Mouse (Mus musculus) hindbrain, postnatal 0 days (tissue): ENCODE results near the gene Best2. TPM values are rescaled to one million over a fixed set of nuclear protein-coding genes. Genes with fewer than 3 reads are reported as not detected.

Source experiments
- ATAC-seq: fragments of 200-750 bp; cut with Nextera tagmentation; 2 replicates; pipeline ENCODE4 v1.8.0; 2017; ENCODE audit warnings: mild to moderate bottlenecking, moderate TSS enrichment, moderate library complexity
- DNase-seq: peaks from one replicate; pipeline ENCODE4 v3.0.0-alpha.2; 2015; ENCODE audit warnings: low spot score
- H3K27ac ChIP-seq: fragments of 300-500 bp; sonication (generic); 2 replicates; pipeline ENCODE4 v1.5.1; 2014; ENCODE audit warnings: mild to moderate bottlenecking
- H3K27me3 ChIP-seq: fragments of 300-500 bp; sonication (generic); 2 replicates; pipeline ENCODE4 v1.6.1; 2014; ENCODE audit warnings: low read length, mixed read lengths; ENCODE audit not compliant: insufficient read depth
- H3K36me3 ChIP-seq: fragments of 300-500 bp; sonication (generic); 2 replicates; pipeline ENCODE4 v1.6.1; 2014; ENCODE audit warnings: low read length, mixed read lengths; ENCODE audit not compliant: insufficient read depth
- H3K4me1 ChIP-seq: fragments of 300-500 bp; sonication (generic); 2 replicates; pipeline ENCODE4 v1.6.1; 2014; ENCODE audit warnings: antibody characterized with exemption, low read length, mixed read lengths; ENCODE audit not compliant: insufficient read depth
- H3K4me2 ChIP-seq: fragments of 300-500 bp; sonication (generic); 2 replicates; pipeline ENCODE4 v1.6.1; 2014; ENCODE audit warnings: low read depth, mild to moderate bottlenecking, low read length, moderate library complexity, mixed read lengths
- H3K4me3 ChIP-seq: fragments of 300-500 bp; sonication (generic); 2 replicates; pipeline ENCODE4 v1.5.1; 2014; ENCODE audit warnings: low read length
- H3K9ac ChIP-seq: fragments of 300-500 bp; sonication (generic); replicated peaks from 2 replicates; pipeline ENCODE4 v1.6.1; 2014; ENCODE audit warnings: mild to moderate bottlenecking, low read length, moderate library complexity, mixed read lengths
- H3K9me3 ChIP-seq: fragments of 300-500 bp; sonication (generic); 2 replicates; pipeline ENCODE4 v1.6.1; 2016; ENCODE audit warnings: low read length, mixed read lengths
- CTCF ChIP-seq: IDR thresholded peaks from 2 replicates; pipeline ENCODE4 v1.5.1; 2016; ENCODE audit warnings: antibody characterized with exemption, control low read depth, low read depth
- WGBS: fragments of 180-500 bp; shearing (Covaris S2); extraction: QIAGEN DNeasy Blood & Tissue Kit; methylation state at CpG from one replicate; pipeline ENCODE4 v1.1.7; 2014; 5-methylcytosine and 5-hydroxymethylcytosine counted together
- polyA plus RNA-seq: library from polyadenylated mRNA; unstranded; fragments of >200 nt; fragmentation: Nextera tagmentation; extraction: Ambion mirVana; gene quantifications from 2 replicates; pipeline ENCODE4 v1.2.1, GENCODE M21; 2015
- total RNA-seq: library from RNA; depleted of rRNA; stranded (reverse); fragments of >200 nt; gene quantifications from 2 replicates; pipeline ENCODE4 v1.2.3, GENCODE M21; 2014

Gene Best2
- total and polyA plus RNA-seq, 2 experiments from 2014 or later, result 0.26 TPM; not detected in 1

GRCm38 (mm10) chr8:85032622-85033311 lies 18.4 kb upstream of the Best2 start:
- no peak for DNase-seq
- Histone ChIP-seq H3K4me2 (no peak overlapping the region), H3K4me3 (no peak overlapping the region), H3K36me3 (peaks cover 30% of the 10 kb centered on the region), H3K9ac (no peak overlapping the region), H3K4me1 (peaks cover 15% of the 10 kb centered on the region; the same call in 1 of the 2 replicates), H3K27ac (no peak overlapping the region), H3K27me3 (no peaks in the 10 kb centered on the region), H3K9me3 (no peaks in the 10 kb centered on the region)
- no peak for TF ChIP-seq CTCF
- no peak for ATAC-seq
- 94% methylated on average over 4 of the region's 4 CpGs for WGBS

- Histone ChIP-seq H3K4me2 (peak overlapping the region; percentile 91; the same call in 1 of the 2 replicates), H3K27me3 (no peaks in the 10 kb centered on the region)
Measured at GRCm38 (mm10) chr8:85029271-85029670, 14.9 kb upstream of the Best2 start.

GRCm38 (mm10) chr8:85027922-85028321 lies 13.6 kb upstream of the Best2 start:
- peaks cover 32% of the 10 kb centered on the region for H3K4me1 ChIP-seq
- H3K9me3 ChIP-seq, result no peaks in the 10 kb centered on the region
- peaks cover 29% of the 10 kb centered on the region for H3K36me3 ChIP-seq
- ATAC-seq, result no peak
- 13% methylated on average over 2 of the region's 2 CpGs for WGBS
- H3K4me3 ChIP-seq, result peak overlapping the region; percentile 95
- TF ChIP-seq CTCF, result peak; percentile 49
- peak overlapping the region; percentile 91 for H3K4me2 ChIP-seq
- peak overlapping the region; percentile 99; the same call in 1 of the 2 replicates for H3K9ac ChIP-seq
- H3K27me3 ChIP-seq, result no peaks in the 10 kb centered on the region
- H3K27ac ChIP-seq, result no peak overlapping the region
- DNase-seq, result peak; percentile 39

More at GRCm38 (mm10) chr8:85029271-85029670, 14.9 kb upstream of the Best2 start:
- no peak for TF ChIP-seq CTCF
- H3K4me1 ChIP-seq, result peaks cover 28% of the 10 kb centered on the region
- no peak for DNase-seq
- no peak for ATAC-seq
- whole genome bisulfite sequencing, result 94% methylated on average over 14 of the region's 14 CpGs
- no peak overlapping the region; the same call in 1 of the 2 replicates for H3K9ac ChIP-seq
- H3K9me3 ChIP-seq, result no peaks in the 10 kb centered on the region
- peak overlapping the region; percentile 95; the same call in 1 of the 2 replicates for H3K4me3 ChIP-seq
- no peak overlapping the region for H3K27ac ChIP-seq
- H3K36me3 ChIP-seq, result peaks cover 30% of the 10 kb centered on the region

- 1% methylated on average over 13 of the region's 13 CpGs for WGBS
- TF ChIP-seq CTCF, result no peak
- ATAC-seq (no peak), DNase-seq (no peak)
- Histone ChIP-seq H3K27ac (peak overlapping the region; percentile 95), H3K9me3 (no peaks in the 10 kb centered on the region), H3K27me3 (no peaks in the 10 kb centered on the region), H3K4me2 (peak overlapping the region; percentile 91), H3K4me3 (peak overlapping the region; percentile 95), H3K36me3 (peaks cover 24% of the 10 kb centered on the region), H3K9ac (peak overlapping the region; percentile 99), H3K4me1 (peaks cover 32% of the 10 kb centered on the region)
Measured at GRCm38 (mm10) chr8:85027516-85027855, 13.2 kb upstream of the Best2 start.

GRCm38 (mm10) chr8:85026670-85027515 lies 12.6 kb upstream of the Best2 start, which contains the start of gene Trir:
Gene Trir, plus strand, starts transcription at chr8:85026823.
- H3K4me2 ChIP-seq, result peak within 1 kb of the TSS; percentile 91
- H3K27ac ChIP-seq, result peak within 1 kb of the TSS; percentile 95
- TF ChIP-seq CTCF, result no peak
- no peaks in the 10 kb centered on the region for H3K27me3 ChIP-seq
- H3K4me3 ChIP-seq, result peak within 1 kb of the TSS; percentile 95
- peak within 1 kb of the TSS; percentile 99 for H3K9ac ChIP-seq
- DNase-seq, result peak; percentile 98
- H3K9me3 ChIP-seq, result no peaks in the 10 kb centered on the region
- H3K4me1 ChIP-seq, result peaks cover 32% of the 10 kb centered on the region
- WGBS, result under 1% methylated on average over 73 of the region's 75 CpGs
- H3K36me3 ChIP-seq, result peaks cover 19% of the 10 kb centered on the region
- peak; percentile 85 for ATAC-seq

- Histone ChIP-seq H3K4me1 (peaks cover 32% of the 10 kb centered on the region), H3K36me3 (peaks cover 8% of the 10 kb centered on the region), H3K9ac (peak within 1 kb of the TSS; percentile 68), H3K27ac (peak within 1 kb of the TSS; percentile 95; the same call in 1 of the 2 replicates), H3K27me3 (no peaks in the 10 kb centered on the region), H3K9me3 (no peaks in the 10 kb centered on the region), H3K4me3 (peak within 1 kb of the TSS; percentile 75), H3K4me2 (peak within 1 kb of the TSS; percentile 91)
- TF ChIP-seq CTCF, result 0 out of 2 replicates have a peak, but pooled peaks have one; percentile 7
- ATAC-seq (peak; percentile 92), DNase-seq (peak; percentile 93)
- 4% methylated on average over 30 of the region's 30 CpGs for WGBS
Measured at GRCm38 (mm10) chr8:85025098-85025932, 11.0 kb upstream of the Best2 start, which contains the start of gene Asna1. Gene Asna1, minus strand, starts transcription at chr8:85025281.
